Mouse (Mus musculus): ENCODE data around the gene Zfhx3.

DNA sequence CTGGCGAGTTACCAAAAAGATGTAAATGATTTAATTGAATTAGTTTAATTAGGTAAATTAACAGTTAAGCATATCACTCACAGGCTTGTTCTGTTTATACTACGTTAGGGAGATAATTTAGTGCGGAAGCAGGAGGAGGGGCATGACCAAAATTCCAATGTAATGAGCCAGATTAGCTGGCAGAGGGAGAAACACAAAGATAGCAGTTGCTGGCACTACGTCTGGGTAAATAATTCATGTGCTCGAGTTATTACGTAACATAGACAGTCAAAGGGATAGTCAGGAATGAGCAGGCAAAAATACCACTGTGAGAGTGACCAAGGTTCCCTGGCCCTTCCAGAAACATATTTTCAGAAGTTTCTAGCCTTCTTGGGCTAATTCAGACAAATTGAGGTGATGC lies 426.6 kb downstream of the Zfhx3 start:
- TF ChIP-seq CTCF (IDR thresholded peaks at IDR 0.05; ENCODE audit: low read depth) = no peak
- no peak for TF ChIP-seq EP300 (IDR thresholded peaks at IDR 0.05; ENCODE audit: low read depth)

All from liver, embryonic 14.5 days (tissue).